Mouse (Mus musculus) testis, adult 2 months (tissue): ENCODE results near the gene C1qtnf5. TPM values are rescaled to one million over a fixed set of nuclear protein-coding genes. Genes with fewer than 3 reads are reported as not detected.
"Not testable (repeated sequence)": the region's sequence is repeated elsewhere in the genome, so short reads cannot be mapped to it uniquely, and the experiment has no call there.

ENCODE experiments used
- H3K27ac ChIP-seq: fragments of 200-500 bp; 2 replicates; pipeline ENCODE4 v1.5.1; 2012; ENCODE audit warnings: low read depth, low read length; ENCODE audit not compliant: control insufficient read depth, insufficient read depth
- H3K27me3 ChIP-seq: fragments of 200-500 bp; 2 replicates; pipeline ENCODE4 v1.6.1; 2012; ENCODE audit warnings: mild to moderate bottlenecking, low read length, moderate library complexity; ENCODE audit not compliant: control insufficient read depth, insufficient read depth
- H3K36me3 ChIP-seq: fragments of 200-500 bp; 2 replicates; pipeline ENCODE4 v1.6.1; 2012; ENCODE audit warnings: mild to moderate bottlenecking, low read length; ENCODE audit not compliant: control insufficient read depth, insufficient read depth
- H3K4me1 ChIP-seq: fragments of 200-500 bp; 2 replicates; pipeline ENCODE4 v1.6.1; 2012; ENCODE audit warnings: low read length; ENCODE audit not compliant: control insufficient read depth, insufficient read depth
- H3K4me3 ChIP-seq: fragments of 200-500 bp; 2 replicates; pipeline ENCODE4 v1.5.1; 2012; ENCODE audit warnings: low read depth, mild to moderate bottlenecking, low read length, moderate library complexity, mixed read lengths; ENCODE audit not compliant: control insufficient read depth
- CTCF ChIP-seq: fragments of 200-500 bp; IDR thresholded peaks from 2 replicates; pipeline ENCODE4 v1.5.1; 2012; ENCODE audit warnings: low read depth, mild to moderate bottlenecking, inconsistent platforms, low read length, moderate library complexity; ENCODE audit not compliant: control insufficient read depth, insufficient read depth, insufficient replicate concordance
- POLR2A ChIP-seq: fragments of 200-500 bp; IDR thresholded peaks from 2 replicates; pipeline ENCODE4 v1.6.1; 2012; ENCODE audit warnings: low read depth, mild to moderate bottlenecking, inconsistent platforms, low read length, moderate library complexity; ENCODE audit not compliant: control insufficient read depth
- polyA plus RNA-seq: library from polyadenylated mRNA; depleted of rRNA; stranded (reverse); fragments of >200 nt; gene quantifications from 2 replicates; pipeline ENCODE4 v1.2.3, GENCODE M21; 2012

The C1qtnf5 gene
- polyA plus RNA-seq, 1 experiment, result 2.0 TPM

GRCm38 (mm10) chr9:44108269-44109055 is 1.4 kb downstream of the C1qtnf5 start:
- TF ChIP-seq POLR2A (no peak), CTCF (no peak)
- Histone ChIP-seq H3K4me3 (peak overlapping the region; percentile 37), H3K36me3 (no peaks in the 10 kb centered on the region; the same call in 1 of the 2 replicates), H3K27ac (no peak overlapping the region), H3K27me3 (no peaks in the 10 kb centered on the region), H3K4me1 (peaks cover 26% of the 10 kb centered on the region)

- H3K27me3 ChIP-seq, result no peaks in the 10 kb centered on the region
- no peak overlapping the region for H3K27ac ChIP-seq
- no peaks in the 10 kb centered on the region; the same call in 1 of the 2 replicates for H3K36me3 ChIP-seq
- H3K4me1 ChIP-seq, result peaks cover 26% of the 10 kb centered on the region
- H3K4me3 ChIP-seq, result no peak overlapping the region
- TF ChIP-seq POLR2A (no peak), CTCF (peak; percentile 58; the same call in 1 of the 2 replicates)
Measured at GRCm38 (mm10) chr9:44109360-44110095, 2.5 kb downstream of the C1qtnf5 start.

GRCm38 (mm10) chr9:44111909-44112308 is 4.9 kb downstream of the C1qtnf5 start:
- H3K27me3 ChIP-seq, H3K27ac ChIP-seq, H3K36me3 ChIP-seq, H3K4me3 ChIP-seq: not testable (repeated sequence)
- H3K4me1 ChIP-seq, result peaks cover 27% of the 10 kb centered on the region

- H3K4me1 ChIP-seq, result peaks cover 14% of the 10 kb centered on the region
- H3K27ac ChIP-seq, result peak within 1 kb of the TSS; percentile 73
- peak; percentile 78 for TF ChIP-seq POLR2A
- no peak for TF ChIP-seq CTCF
- H3K27me3 ChIP-seq, result no peaks in the 10 kb centered on the region
- no peaks in the 10 kb centered on the region; the same call in 1 of the 2 replicates for H3K36me3 ChIP-seq
- H3K4me3 ChIP-seq, result peak within 1 kb of the TSS; percentile 89
Measured at GRCm38 (mm10) chr9:44113105-44113789, 6.2 kb downstream of the C1qtnf5 start, which contains the start of the genes Gm49380 and Rnf26. Gene Gm49380 (minus strand): TSS chr9:44113500. Gene Rnf26 (minus strand): TSS chr9:44113517.

GRCm38 (mm10) chr9:44114453-44114852 is 7.4 kb downstream of the C1qtnf5 start:
- no peak for TF ChIP-seq POLR2A
- no peak for TF ChIP-seq CTCF
- no peaks in the 10 kb centered on the region for H3K27me3 ChIP-seq
- peaks cover 3% of the 10 kb centered on the region for H3K4me1 ChIP-seq
- H3K4me3 ChIP-seq, result peak overlapping the region; percentile 89; the same call in 1 of the 2 replicates
- H3K27ac ChIP-seq, result no peak overlapping the region
- no peaks in the 10 kb centered on the region; the same call in 1 of the 2 replicates for H3K36me3 ChIP-seq

GRCm38 (mm10) chr9:44115599-44115998 is 8.6 kb downstream of the C1qtnf5 start:
- Histone ChIP-seq H3K36me3 (no peaks in the 10 kb centered on the region), H3K4me1 (peaks cover 3% of the 10 kb centered on the region)
- TF ChIP-seq CTCF (no peak), POLR2A (no peak)

GRCm38 (mm10) chr9:44116182-44116581 is 9.1 kb downstream of the C1qtnf5 start:
- no peaks in the 10 kb centered on the region for H3K36me3 ChIP-seq
- H3K27ac ChIP-seq, result no peak overlapping the region
- H3K4me3 ChIP-seq, result no peak overlapping the region
- H3K27me3 ChIP-seq, result no peaks in the 10 kb centered on the region
- TF ChIP-seq POLR2A (no peak), CTCF (no peak)
- peaks cover 3% of the 10 kb centered on the region for H3K4me1 ChIP-seq

More at GRCm38 (mm10) chr9:44115599-44115998, 8.6 kb downstream of the C1qtnf5 start:
- Histone ChIP-seq H3K4me3 (no peak overlapping the region; the same call in 1 of the 2 replicates), H3K27ac (no peak overlapping the region), H3K27me3 (no peaks in the 10 kb centered on the region)
